12 mouse cellular contexts compared by ENCODE assay signal in the genomic region with DNA sequence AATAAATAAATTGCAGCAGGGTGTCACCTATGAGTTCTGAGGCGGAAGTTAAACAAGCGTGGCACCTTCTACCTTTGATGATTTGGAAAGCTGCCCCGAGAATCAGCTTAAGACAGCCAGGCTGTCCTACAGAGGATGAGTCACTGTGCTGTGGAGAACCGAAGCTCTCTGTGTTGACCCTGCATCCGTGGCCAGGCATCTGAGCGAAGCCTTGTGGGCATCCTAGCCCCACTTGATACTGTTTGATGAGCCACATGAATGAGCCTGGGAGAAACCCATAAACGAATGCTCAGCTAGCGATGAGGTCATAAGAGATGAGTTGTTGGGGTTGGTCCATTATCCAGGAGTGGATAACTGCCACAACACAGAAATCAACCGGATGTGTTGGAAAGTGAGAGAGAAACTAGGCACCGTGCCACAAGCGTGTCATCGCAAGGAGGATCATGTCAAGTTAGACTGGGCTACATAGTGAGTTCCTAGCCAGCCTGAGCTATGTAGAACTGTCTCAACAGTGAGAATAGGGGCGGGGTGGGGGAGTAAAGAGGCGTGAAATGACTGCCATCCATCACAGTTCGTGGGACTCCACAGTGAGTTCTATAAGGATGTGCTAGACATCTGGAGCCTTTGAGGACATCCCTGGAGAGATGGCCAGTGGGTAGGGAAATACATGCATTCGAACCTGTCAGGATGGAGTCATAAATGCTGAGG. TPM values are rescaled to one million over a fixed set of nuclear protein-coding genes. Genes with fewer than 3 reads are reported as not detected.
DNase-seq lines count a peak whose midpoint lies in the region; ATAC-seq and TF ChIP-seq lines count a peak whose summit lies in the region.
"Had no signal": no experiment of that assay in that cellular context is flagged by ENCODE, and none has a peak within 500 bp of the region (broad histone marks: within the 10 kb centered on the region; RNA-seq: fewer than 3 reads in every experiment).

No protein-coding gene starts in this region.

- 42% methylated on average over 16 of the region's 16 CpGs for WGBS in kidney, embryonic 14.5 days
- 67% methylated on average over 16 of the region's 16 CpGs for WGBS in embryonic facial prominence, embryonic 15.5 days
- WGBS in kidney, postnatal 0 days, result 38% methylated on average over 16 of the region's 16 CpGs
- WGBS in forebrain, embryonic 11.5 days, result 87% methylated on average over 16 of the region's 16 CpGs

- H3K9ac ChIP-seq in kidney, embryonic 14.5 days (ENCODE audit: low read depth, low read length), result no peak overlapping the region
- H3K9ac ChIP-seq in embryonic facial prominence, embryonic 15.5 days, result no peak overlapping the region
- no peak overlapping the region for H3K9ac ChIP-seq in kidney, postnatal 0 days (ENCODE audit: low read depth, low read length)
- no peak overlapping the region for H3K9ac ChIP-seq in forebrain, embryonic 11.5 days (ENCODE audit: low read length)
- H3K9ac ChIP-seq: forebrain, postnatal 0 days had no signal

- no peaks in the 10 kb centered on the region for H3K79me2 ChIP-seq in myocyte (ENCODE audit: control insufficient read depth, insufficient read depth)

- TF ChIP-seq CTCF in kidney, postnatal 0 days (IDR thresholded peaks at IDR 0.05; ENCODE audit: low read depth), result no peak

- no peaks in the 10 kb centered on the region for H3K27me3 ChIP-seq in kidney, embryonic 14.5 days (ENCODE audit: control insufficient read depth, insufficient read depth, low read length)
- no peaks in the 10 kb centered on the region; the same call in 1 of the 2 replicates for H3K27me3 ChIP-seq in embryonic facial prominence, embryonic 15.5 days
- no peaks in the 10 kb centered on the region for H3K27me3 ChIP-seq in kidney, postnatal 0 days (ENCODE audit: insufficient read depth, low read length)
- no peaks in the 10 kb centered on the region for H3K27me3 ChIP-seq in myocyte (ENCODE audit: control insufficient read depth, insufficient read depth, insufficient read length)
- H3K27me3 ChIP-seq in forebrain, embryonic 11.5 days (ENCODE audit: control insufficient read depth, insufficient read depth, low read length), result no peaks in the 10 kb centered on the region
- H3K27me3 ChIP-seq: CH12.LX had no signal

- no peak overlapping the region for H3K27ac ChIP-seq in kidney, embryonic 14.5 days (ENCODE audit: low read depth, low read length)
- 0 out of 2 replicates have a peak overlapping the region, but pooled peaks have one; percentile 70 for H3K27ac ChIP-seq in embryonic facial prominence, embryonic 15.5 days (replicated peaks)
- no peak overlapping the region for H3K27ac ChIP-seq in kidney, postnatal 0 days
- H3K27ac ChIP-seq in forebrain, embryonic 11.5 days (ENCODE audit: low read depth, low read length), result no peak overlapping the region
- H3K27ac ChIP-seq: heart, adult 2 months had no signal

- H3K4me2 ChIP-seq in kidney, embryonic 14.5 days (replicated peaks; ENCODE audit: low read depth, low read length), result no peak overlapping the region
- H3K4me2 ChIP-seq in embryonic facial prominence, embryonic 15.5 days (replicated peaks), result no peak overlapping the region
- no peak overlapping the region for H3K4me2 ChIP-seq in kidney, postnatal 0 days (ENCODE audit: low read length)
- H3K4me2 ChIP-seq in myocyte (ENCODE audit: low read depth), result peak overlapping the region; percentile 45
- no peak overlapping the region for H3K4me2 ChIP-seq in forebrain, embryonic 11.5 days (ENCODE audit: low read depth, low read length, severe bottlenecking)

- peak; percentile 56 for ATAC-seq in kidney, embryonic 14.5 days (ENCODE audit: low FRiP score, low TSS enrichment)
- ATAC-seq in embryonic facial prominence, embryonic 15.5 days (ENCODE audit: insufficient number of reproducible peaks, low FRiP score, low TSS enrichment, low read depth), result no peak
- peak; percentile 69 for ATAC-seq in kidney, postnatal 0 days (replicated peaks; ENCODE audit: low FRiP score, low read depth)
- ATAC-seq in forebrain, embryonic 11.5 days (replicated peaks; ENCODE audit: low FRiP score), result no peak
- ATAC-seq in monocyte, adult 5-6 weeks (replicated peaks; ENCODE audit: insufficient number of reproducible peaks, low FRiP score, low TSS enrichment, poor library complexity, severe bottlenecking), result no peak
- ATAC-seq: forebrain, postnatal 0 days had no signal

- DNase-seq in kidney, adult 9 months, result no peak
- DNase-seq in kidney, postnatal 0 days (ENCODE audit: low spot score), result peak; percentile 59
- DNase-seq in forebrain, embryonic 11.5 days (ENCODE audit: low spot score), result no peak
- no peak for DNase-seq in cerebellum, postnatal 36 days
- DNase-seq: forebrain, postnatal 0 days; retina, postnatal 1 day had no signal

- no peak overlapping the region for H3ac ChIP-seq in myocyte (ENCODE audit: control insufficient read depth, insufficient read length)

- H3K9me3 ChIP-seq in kidney, embryonic 14.5 days (ENCODE audit: control insufficient read depth, low read length), result no peaks in the 10 kb centered on the region
- no peaks in the 10 kb centered on the region for H3K9me3 ChIP-seq in embryonic facial prominence, embryonic 15.5 days (replicated peaks)
- H3K9me3 ChIP-seq in kidney, postnatal 0 days (replicated peaks; ENCODE audit: low read length), result no peaks in the 10 kb centered on the region
- H3K9me3 ChIP-seq in forebrain, embryonic 11.5 days (ENCODE audit: control insufficient read depth, low read length), result no peaks in the 10 kb centered on the region

- H3K4me1 ChIP-seq in kidney, embryonic 14.5 days (ENCODE audit: control insufficient read depth, insufficient read depth, low read length), result peaks cover 8% of the 10 kb centered on the region
- peaks cover 34% of the 10 kb centered on the region for H3K4me1 ChIP-seq in embryonic facial prominence, embryonic 15.5 days
- 0 out of 2 replicates have a peak, but pooled peaks cover 2% of the 10 kb centered on the region for H3K4me1 ChIP-seq in kidney, postnatal 0 days (replicated peaks; ENCODE audit: insufficient read depth, low read length)
- H3K4me1 ChIP-seq in forebrain, embryonic 11.5 days (replicated peaks; ENCODE audit: control insufficient read depth, insufficient read depth, low read length), result no peaks in the 10 kb centered on the region

- TF ChIP-seq POLR2A in myocyte (IDR thresholded peaks at IDR 0.05; ENCODE audit: insufficient read length, low read depth), result no peak

- H3K36me3 ChIP-seq in kidney, embryonic 14.5 days (ENCODE audit: control insufficient read depth, insufficient read depth, low read length), result no peaks in the 10 kb centered on the region
- H3K36me3 ChIP-seq in embryonic facial prominence, embryonic 15.5 days, result no peaks in the 10 kb centered on the region
- H3K36me3 ChIP-seq in kidney, postnatal 0 days (ENCODE audit: insufficient read depth, low read length), result no peaks in the 10 kb centered on the region
- H3K36me3 ChIP-seq in myocyte (ENCODE audit: control insufficient read depth, insufficient read depth), result no peaks in the 10 kb centered on the region
- H3K36me3 ChIP-seq in forebrain, embryonic 11.5 days (ENCODE audit: control insufficient read depth, insufficient read depth, low read length), result no peaks in the 10 kb centered on the region

- no peak overlapping the region for H3K4me3 ChIP-seq in kidney, embryonic 14.5 days (ENCODE audit: low read length)
- no peak overlapping the region for H3K4me3 ChIP-seq in embryonic facial prominence, embryonic 15.5 days (replicated peaks)
- no peak overlapping the region for H3K4me3 ChIP-seq in kidney, postnatal 0 days (replicated peaks; ENCODE audit: low read depth, low read length)
- H3K4me3 ChIP-seq in myocyte, result no peak overlapping the region
- H3K4me3 ChIP-seq in forebrain, embryonic 11.5 days (ENCODE audit: low read depth, low read length), result no peak overlapping the region
- H3K4me3 ChIP-seq: heart, adult 2 months had no signal

TF ChIP-seq in myocyte, 11 proteins besides CTCF, POLR2A, EP300 and RAD21:
- no peak for TF ChIP-seq POLR2AphosphoS2 (IDR thresholded peaks at IDR 0.05; ENCODE audit: insufficient read length, low read depth)
- no peak for TF ChIP-seq USF1 (IDR thresholded peaks at IDR 0.05; ENCODE audit: low read depth)
- no peak for TF ChIP-seq MYOG (IDR thresholded peaks at IDR 0.05; ENCODE audit: control insufficient read depth in 1 of 3, insufficient read depth in 1 of 3, insufficient read length in 2 of 3, low read depth in 2 of 3)
- TF ChIP-seq MAX (IDR thresholded peaks at IDR 0.05; ENCODE audit: low read depth), result no peak
- TF ChIP-seq E2F4 (IDR thresholded peaks at IDR 0.05; ENCODE audit: insufficient read depth), result no peak
- no peak for TF ChIP-seq CEBPB (IDR thresholded peaks at IDR 0.05; ENCODE audit: insufficient read depth, poor library complexity, severe bottlenecking)
- TF ChIP-seq REST (IDR thresholded peaks at IDR 0.05; ENCODE audit: insufficient read depth, insufficient read length), result no peak
- no peak for TF ChIP-seq TCF3 (IDR thresholded peaks at IDR 0.05; ENCODE audit: insufficient read length, low read depth)
- TF ChIP-seq TCF12 (IDR thresholded peaks at IDR 0.05; ENCODE audit: insufficient read depth, poor library complexity, severe bottlenecking), result no peak
- no peak for TF ChIP-seq SRF (IDR thresholded peaks at IDR 0.05; ENCODE audit: control insufficient read depth, insufficient read length, low read depth)
- TF ChIP-seq MYOD1 (IDR thresholded peaks at IDR 0.05; ENCODE audit: control insufficient read depth in 1 of 3, insufficient read length in 2 of 3, low read depth in 2 of 3), result no peak

RNA-seq across cellular contexts. Expression of gene Cnn3, which starts 30.6 kb away (rescaled TPM):
- 570 and 666 TPM in 2 replicates for polyA plus RNA-seq in kidney, embryonic 14.5 days (2014; fragmentation: Nextera tagmentation; extraction: Ambion mirVana)
- 844 and 852 TPM in 2 replicates for polyA plus RNA-seq in embryonic facial prominence, embryonic 15.5 days (2015; fragmentation: Nextera tagmentation; extraction: Ambion mirVana)
- polyA plus RNA-seq in kidney, postnatal 0 days (2015; fragmentation: Nextera tagmentation; extraction: Ambion mirVana), result 444 and 480 TPM in 2 replicates
- 589 TPM for polyA plus RNA-seq in myocyte (2012; fragmentation: generic; extraction: Trizol)
- 954 and 974 TPM in 2 replicates for polyA plus RNA-seq in forebrain, embryonic 11.5 days (2014; fragmentation: Nextera tagmentation; extraction: Ambion mirVana)
- 5.2 to 37.7 TPM (median 7.7 TPM) in 3 replicates for total RNA-seq in monocyte, adult 5-6 weeks (2017)

Comparison
In these comparisons a context has a peak if more than half of its experiments do, and no peak if none do; other contexts are left out.
1. ATAC-seq: peak in kidney, embryonic 14.5 days (single experiment) and kidney, postnatal 0 days (single experiment); none in embryonic facial prominence, embryonic 15.5 days (single experiment), forebrain, embryonic 11.5 days (single experiment) and monocyte, adult 5-6 weeks (single experiment).